Mouse (Mus musculus) c-Kit-positive CD71-positive TER-119-positive erythroid progenitor cells, embryonic 14.5 days (primary cell): ENCODE data around the gene Dscam.

Experiments used
- DNase-seq: peaks from one replicate; pipeline ENCODE4 v3.0.0-alpha.2; 2013; ENCODE audit warnings: low spot score

Gene Dscam

GRCm38 (mm10) chr16:97105266-97105665 is 65.3 kb downstream of the Dscam start:
- no peak for DNase-seq

DNA sequence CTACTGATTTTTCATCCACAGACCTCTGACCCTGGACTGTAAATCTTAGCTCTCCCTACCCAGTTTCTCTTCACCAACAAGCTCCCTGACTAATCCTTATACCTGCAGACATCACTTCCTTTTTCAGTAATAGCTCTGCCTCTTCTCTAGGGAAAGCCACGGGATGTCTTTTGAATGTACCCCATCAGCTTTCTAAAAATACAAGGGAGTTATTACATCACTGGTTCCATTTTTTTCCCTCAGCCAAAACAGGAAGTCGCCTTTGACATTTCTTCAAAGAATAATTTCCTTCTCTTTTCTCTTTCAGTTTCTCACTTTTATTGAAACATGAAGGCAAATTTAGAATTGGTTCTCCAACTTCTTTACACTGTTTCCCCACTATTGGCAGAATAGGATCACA is 67.5 kb downstream of the Dscam start:
- no peak for DNase-seq

GRCm38 (mm10) chr16:97100091-97100490 is 70.5 kb downstream of the Dscam start:
- DNase-seq: no peak

- DNase-seq: no peak
Measured at GRCm38 (mm10) chr16:97098508-97098907, 72.0 kb downstream of the Dscam start.

DNA sequence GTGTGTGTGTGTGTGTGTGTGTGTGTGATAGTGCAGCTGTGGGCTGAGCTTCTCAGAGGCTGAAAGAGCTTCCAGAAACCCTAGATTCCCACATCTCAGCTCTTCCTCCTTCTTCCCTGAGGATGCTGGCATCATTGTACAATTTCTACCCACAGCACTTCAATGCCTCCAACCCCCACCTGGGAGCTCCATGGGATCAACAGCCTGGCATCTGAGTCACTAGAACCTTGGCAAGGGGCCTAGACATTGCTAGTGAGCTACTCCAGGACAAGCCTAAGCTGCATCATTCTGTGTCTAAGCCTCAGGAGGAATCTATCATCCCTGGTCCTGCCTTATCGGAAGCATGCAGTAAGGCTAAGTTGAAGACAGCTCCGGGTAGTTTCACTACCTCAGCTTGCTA is 73.8 kb downstream of the Dscam start:
- DNase-seq: no peak

GRCm38 (mm10) chr16:97095496-97095895 is 75.1 kb downstream of the Dscam start:
- DNase-seq: no peak

- no peak for DNase-seq
Measured at GRCm38 (mm10) chr16:97089339-97089738, 81.2 kb downstream of the Dscam start.

- no peak for DNase-seq
Measured at GRCm38 (mm10) chr16:97083694-97084093, 86.9 kb downstream of the Dscam start.

- no peak for DNase-seq
Measured at GRCm38 (mm10) chr16:97075920-97076572, 94.5 kb downstream of the Dscam start.

DNA sequence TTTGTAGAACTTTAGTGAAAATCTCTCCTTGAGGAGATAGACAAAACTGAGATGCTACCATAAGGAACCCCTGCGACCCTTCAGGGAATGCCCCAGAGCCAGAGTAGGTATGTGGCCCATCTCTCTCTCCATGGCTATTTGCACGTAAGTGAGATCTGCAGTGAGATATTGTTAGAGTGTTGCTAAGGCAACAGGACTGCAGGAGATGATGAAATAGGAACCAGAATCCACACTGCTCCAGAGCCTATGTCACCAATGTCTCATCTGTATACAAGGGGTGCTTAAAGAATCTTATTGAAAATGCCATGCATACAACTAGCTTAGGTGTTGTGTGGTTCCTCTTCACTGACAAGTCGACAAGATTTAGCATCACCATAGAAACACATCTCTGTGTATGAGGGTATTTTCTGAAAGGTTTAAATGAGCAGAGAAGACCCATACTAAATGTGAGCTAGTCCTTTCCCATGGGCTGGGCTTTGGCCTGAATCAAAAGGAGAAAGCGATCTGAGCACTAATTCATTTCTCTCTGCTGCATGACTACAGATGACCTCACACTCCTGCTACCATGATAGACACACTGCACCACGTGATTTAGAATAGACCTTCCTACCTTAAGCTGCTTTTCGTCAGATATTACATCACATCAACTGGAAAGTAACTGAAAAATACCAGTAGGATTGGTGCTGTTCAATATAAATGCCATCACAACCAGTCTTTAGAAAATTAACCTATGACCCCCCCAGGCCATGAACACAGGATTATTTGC is 95.2 kb downstream of the Dscam start:
- no peak for DNase-seq

GRCm38 (mm10) chr16:97073847-97074246 is 96.7 kb downstream of the Dscam start:
- no peak for DNase-seq

GRCm38 (mm10) chr16:97072624-97073023 is 97.9 kb downstream of the Dscam start:
- no peak for DNase-seq

DNA sequence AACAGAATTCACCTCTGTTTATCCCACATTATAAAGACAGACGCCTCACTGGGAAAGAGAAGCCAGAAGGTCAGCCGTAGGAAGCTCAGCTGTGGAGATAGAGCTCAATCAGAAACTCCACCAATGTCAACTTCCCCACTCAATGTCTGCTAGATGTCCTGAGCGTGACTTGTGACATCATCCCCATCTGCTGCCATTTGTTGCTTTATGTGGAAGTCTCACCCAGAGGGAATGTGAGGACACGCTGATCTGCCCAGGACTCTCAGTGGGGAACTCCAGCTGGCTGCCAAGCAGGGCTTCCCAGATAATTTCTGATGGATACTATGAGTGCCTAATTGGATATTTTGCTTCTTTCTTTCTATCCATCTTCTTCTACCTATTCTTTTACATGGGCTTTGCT is 103.7 kb downstream of the Dscam start:
- no peak for DNase-seq

DNA sequence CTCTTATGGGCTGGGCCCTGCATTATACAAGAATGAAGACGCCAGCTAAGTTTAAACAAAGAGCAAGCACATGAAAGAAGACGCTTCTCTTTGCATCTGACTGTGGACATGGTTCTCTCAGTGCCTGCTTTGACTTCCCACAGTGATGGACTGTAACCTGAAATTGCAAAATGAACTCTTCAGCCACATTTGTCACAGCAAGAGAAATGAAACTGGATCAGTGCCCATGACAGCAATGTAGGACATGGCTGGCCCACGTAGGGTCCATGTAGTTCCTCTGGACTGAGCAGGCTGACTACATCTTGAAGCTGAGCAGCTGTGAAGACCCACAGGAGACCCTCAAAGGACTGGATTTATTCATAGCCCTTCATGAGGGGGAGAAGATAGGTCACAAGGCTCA is 108.3 kb downstream of the Dscam start:
- DNase-seq: no peak

- DNase-seq: no peak
Measured at GRCm38 (mm10) chr16:97061390-97061789, 109.2 kb downstream of the Dscam start.

GRCm38 (mm10) chr16:97060736-97061135 is 109.8 kb downstream of the Dscam start:
- DNase-seq: no peak

GRCm38 (mm10) chr16:97060276-97060675 is 110.3 kb downstream of the Dscam start:
- DNase-seq: no peak

GRCm38 (mm10) chr16:97035271-97035670 is 135.3 kb downstream of the Dscam start:
- no peak for DNase-seq

DNA sequence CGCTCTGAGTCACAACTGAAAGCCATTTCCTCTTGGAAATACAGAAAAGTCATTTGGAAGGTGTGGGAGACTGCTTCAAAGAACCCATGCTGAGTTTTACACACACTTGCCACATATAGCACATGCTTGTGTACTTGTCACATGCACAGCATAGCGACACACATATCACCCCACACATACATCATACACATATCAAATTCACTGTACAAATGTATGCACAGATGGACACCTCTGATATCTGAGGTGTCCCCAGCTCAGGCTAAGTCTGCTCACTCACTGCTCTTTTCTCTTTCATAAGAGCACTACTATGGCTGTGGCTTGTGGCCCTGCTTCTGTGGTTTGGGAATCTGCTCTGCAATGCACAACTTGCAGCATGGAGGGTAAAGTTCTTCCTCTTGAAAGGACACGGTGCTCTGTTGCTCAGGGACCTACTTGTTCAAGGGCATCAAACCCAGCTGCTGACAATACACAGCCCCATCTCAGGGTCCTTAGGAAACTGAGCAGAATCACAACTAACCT is 137.0 kb downstream of the Dscam start:
- no peak for DNase-seq

DNA sequence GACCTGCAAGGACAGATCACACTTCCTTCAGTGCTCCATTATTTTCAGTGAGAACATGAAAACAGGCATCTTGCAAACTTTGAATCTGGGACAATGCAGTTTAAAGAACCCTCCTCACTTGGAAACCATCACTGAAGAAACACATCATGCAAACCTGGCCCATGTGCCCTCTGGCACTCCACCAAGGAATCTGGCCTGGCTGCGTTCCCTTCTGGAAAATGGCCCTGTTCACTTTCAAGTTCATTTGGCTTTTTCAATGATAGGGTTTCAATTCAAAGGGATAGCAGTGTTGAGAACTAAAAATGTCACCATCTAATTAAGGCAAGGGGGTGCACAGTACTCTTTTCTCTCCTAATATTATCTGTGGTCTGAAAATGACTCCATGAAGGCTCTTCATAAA is 142.9 kb downstream of the Dscam start:
- no peak for DNase-seq

GRCm38 (mm10) chr16:97026803-97027202 is 143.7 kb downstream of the Dscam start:
- no peak for DNase-seq

GRCm38 (mm10) chr16:97024406-97024805 is 146.1 kb downstream of the Dscam start:
- DNase-seq: no peak

- no peak for DNase-seq
Measured at GRCm38 (mm10) chr16:97021496-97021895, 149.1 kb downstream of the Dscam start.

- no peak for DNase-seq
Measured at GRCm38 (mm10) chr16:97018304-97018703, 152.2 kb downstream of the Dscam start.
